Comparison of ENCODE assay signal across 23 mouse cellular contexts in the genomic region with DNA sequence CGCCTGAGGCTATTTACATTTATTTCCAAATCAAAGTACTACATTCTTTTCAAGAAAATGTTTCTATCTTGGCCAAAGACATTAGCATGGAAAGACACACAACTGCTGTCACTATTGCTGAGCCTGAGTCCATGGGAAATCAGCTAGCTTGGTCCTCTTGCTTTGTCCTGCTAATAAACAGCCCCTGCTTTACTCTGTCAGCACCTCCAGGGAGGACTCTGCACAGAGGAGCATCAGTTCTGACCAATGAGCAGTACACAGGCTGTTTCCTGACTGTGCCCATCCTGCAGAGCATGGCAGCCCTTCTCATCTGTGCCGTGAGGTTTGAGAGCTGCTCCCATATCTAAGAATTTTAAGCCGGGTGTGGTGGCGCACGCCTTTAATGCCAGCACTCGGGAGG. TPM values are rescaled to one million over a fixed set of nuclear protein-coding genes. Genes with fewer than 3 reads are reported as not detected.
DNase-seq lines count a peak whose midpoint lies in the region; ATAC-seq and TF ChIP-seq lines count a peak whose summit lies in the region.
"Had no signal": no experiment of that assay in that cellular context is flagged by ENCODE, and none has a peak within 500 bp of the region (broad histone marks: within the 10 kb centered on the region; RNA-seq: fewer than 3 reads in every experiment).

No protein-coding gene starts in this region.

- peaks cover 7% of the 10 kb centered on the region; the same call in 1 of the 2 replicates for H3K4me1 ChIP-seq in forebrain, embryonic 11.5 days (replicated peaks; ENCODE audit: control insufficient read depth, insufficient read depth, low read length)
- H3K4me1 ChIP-seq in forebrain, embryonic 10.5 days, result peaks cover 12% of the 10 kb centered on the region
- H3K4me1 ChIP-seq in forebrain, embryonic 15.5 days, result peaks cover 6% of the 10 kb centered on the region; the same call in 1 of the 2 replicates
- H3K4me1 ChIP-seq in forebrain, postnatal 0 days (ENCODE audit: insufficient read depth), result no peaks in the 10 kb centered on the region
- H3K4me1 ChIP-seq: embryonic facial prominence, embryonic 12.5 days; embryonic facial prominence, embryonic 15.5 days; hindbrain, embryonic 12.5 days; hindbrain, embryonic 15.5 days had no signal

- TF ChIP-seq CTCF in forebrain, postnatal 0 days (IDR thresholded peaks at IDR 0.05; ENCODE audit: low read depth), result no peak

- H3K4me3 ChIP-seq in forebrain, embryonic 11.5 days (ENCODE audit: low read depth, low read length), result no peak overlapping the region
- H3K4me3 ChIP-seq in forebrain, embryonic 10.5 days, result no peak overlapping the region
- H3K4me3 ChIP-seq in forebrain, embryonic 15.5 days, result no peak overlapping the region
- no peak overlapping the region for H3K4me3 ChIP-seq in forebrain, postnatal 0 days (ENCODE audit: low read depth, low read length)
- H3K4me3 ChIP-seq: embryonic facial prominence, embryonic 12.5 days; embryonic facial prominence, embryonic 15.5 days; hindbrain, embryonic 12.5 days; hindbrain, embryonic 15.5 days had no signal

- no peak overlapping the region for H3K27ac ChIP-seq in forebrain, embryonic 11.5 days (ENCODE audit: low read depth, low read length)
- no peak overlapping the region for H3K27ac ChIP-seq in forebrain, embryonic 10.5 days
- H3K27ac ChIP-seq in forebrain, embryonic 15.5 days (replicated peaks), result no peak overlapping the region
- H3K27ac ChIP-seq in forebrain, postnatal 0 days (ENCODE audit: low read depth, low read length), result no peak overlapping the region
- H3K27ac ChIP-seq: embryonic facial prominence, embryonic 12.5 days; embryonic facial prominence, embryonic 15.5 days; hindbrain, embryonic 12.5 days; hindbrain, embryonic 15.5 days had no signal

- WGBS in forebrain, embryonic 11.5 days, result 80% methylated on average over 6 of the region's 6 CpGs
- WGBS in forebrain, embryonic 10.5 days, result 92% methylated on average over 6 of the region's 6 CpGs
- 74% methylated on average over 6 of the region's 6 CpGs for WGBS in forebrain, embryonic 15.5 days
- 66% methylated on average over 6 of the region's 6 CpGs for WGBS in forebrain, postnatal 0 days

- peak; percentile 63; the same call in 1 of the 2 replicates for ATAC-seq in forebrain, embryonic 11.5 days (replicated peaks; ENCODE audit: low FRiP score)
- 0 out of 2 replicates have a peak, but pooled peaks have one; percentile 32 for ATAC-seq in forebrain, embryonic 15.5 days (replicated peaks)
- ATAC-seq in forebrain, postnatal 0 days, result no peak
- ATAC-seq: activated CD4-positive, CD25-positive, alpha-beta regulatory T cell, adult 4 months; intestine, postnatal 0 days; Patski had no signal

- H3K36me3 ChIP-seq in forebrain, embryonic 11.5 days (ENCODE audit: control insufficient read depth, insufficient read depth, low read length), result no peaks in the 10 kb centered on the region
- H3K36me3 ChIP-seq in forebrain, embryonic 10.5 days (replicated peaks), result no peaks in the 10 kb centered on the region
- no peaks in the 10 kb centered on the region for H3K36me3 ChIP-seq in forebrain, embryonic 15.5 days
- no peaks in the 10 kb centered on the region for H3K36me3 ChIP-seq in forebrain, postnatal 0 days (ENCODE audit: insufficient read depth)
- H3K36me3 ChIP-seq: embryonic facial prominence, embryonic 12.5 days; embryonic facial prominence, embryonic 15.5 days; hindbrain, embryonic 12.5 days; hindbrain, embryonic 15.5 days had no signal

- no peak for DNase-seq in forebrain, embryonic 11.5 days (ENCODE audit: low spot score)
- DNase-seq in forebrain, embryonic 10.5 days (ENCODE audit: extremely low spot score, low spot score), result no peak
- DNase-seq in forebrain, postnatal 0 days, result no peak
- peak; percentile 9 for DNase-seq in ZHBTc4 (ENCODE audit: low read depth, low spot score)
- no peak for DNase-seq in embryo, embryonic 9.5 days (ENCODE audit: extremely low spot score)
- DNase-seq: adrenal gland, adult 8-10 months; adrenal gland, postnatal 25 days; cerebellum, adult 18-20 months; cerebellum, adult 9-10 months; cerebellum, postnatal 14 days; gastrocnemius, postnatal 10 days; heart, adult 11 months; kidney, adult 2 months had no signal

- no peaks in the 10 kb centered on the region for H3K27me3 ChIP-seq in forebrain, embryonic 11.5 days (ENCODE audit: control insufficient read depth, insufficient read depth, low read length)
- H3K27me3 ChIP-seq in forebrain, embryonic 10.5 days (ENCODE audit: poor library complexity, severe bottlenecking), result no peaks in the 10 kb centered on the region
- H3K27me3 ChIP-seq in forebrain, embryonic 15.5 days, result no peaks in the 10 kb centered on the region
- H3K27me3 ChIP-seq in forebrain, postnatal 0 days (ENCODE audit: insufficient read depth, low read length), result no peaks in the 10 kb centered on the region
- H3K27me3 ChIP-seq: embryonic facial prominence, embryonic 12.5 days; embryonic facial prominence, embryonic 15.5 days; hindbrain, embryonic 12.5 days; hindbrain, embryonic 15.5 days; Patski had no signal

- H3K4me2 ChIP-seq in forebrain, embryonic 11.5 days (ENCODE audit: low read depth, low read length, severe bottlenecking), result no peak overlapping the region
- H3K4me2 ChIP-seq in forebrain, embryonic 15.5 days (replicated peaks), result no peak overlapping the region
- no peak overlapping the region for H3K4me2 ChIP-seq in forebrain, postnatal 0 days (ENCODE audit: low read depth)
- H3K4me2 ChIP-seq: embryonic facial prominence, embryonic 12.5 days; embryonic facial prominence, embryonic 15.5 days; heart, embryonic 11.5 days; hindbrain, embryonic 12.5 days; hindbrain, embryonic 15.5 days had no signal

- no peaks in the 10 kb centered on the region for H3K9me3 ChIP-seq in forebrain, embryonic 11.5 days (ENCODE audit: control insufficient read depth, low read length)
- H3K9me3 ChIP-seq in forebrain, embryonic 10.5 days, result no peaks in the 10 kb centered on the region
- no peaks in the 10 kb centered on the region for H3K9me3 ChIP-seq in forebrain, embryonic 15.5 days
- H3K9me3 ChIP-seq in forebrain, postnatal 0 days (ENCODE audit: low read length), result no peaks in the 10 kb centered on the region
- H3K9me3 ChIP-seq: embryonic facial prominence, embryonic 12.5 days; embryonic facial prominence, embryonic 15.5 days; G1E; hindbrain, embryonic 12.5 days; hindbrain, embryonic 15.5 days had no signal

- no peak overlapping the region for H3K9ac ChIP-seq in forebrain, embryonic 11.5 days (ENCODE audit: low read length)
- no peak overlapping the region for H3K9ac ChIP-seq in forebrain, embryonic 15.5 days (replicated peaks)
- no peak overlapping the region for H3K9ac ChIP-seq in forebrain, postnatal 0 days
- H3K9ac ChIP-seq: embryonic facial prominence, embryonic 12.5 days; embryonic facial prominence, embryonic 15.5 days; hindbrain, embryonic 12.5 days; hindbrain, embryonic 15.5 days had no signal

RNA-seq across cellular contexts. Expression of gene Yars2, which starts 29.0 kb away (rescaled TPM):
- polyA plus RNA-seq in forebrain, embryonic 11.5 days (2014; fragmentation: Nextera tagmentation; extraction: Ambion mirVana), result 44.1 and 44.3 TPM in 2 replicates
- 47.8 and 49.5 TPM in 2 replicates for polyA plus RNA-seq in forebrain, embryonic 10.5 days (2016; fragmentation: Nextera tagmentation; extraction: Ambion mirVana)
- polyA plus RNA-seq in forebrain, embryonic 15.5 days (2015; fragmentation: Nextera tagmentation; extraction: Ambion mirVana), result 26.7 and 28.0 TPM in 2 replicates
- total RNA-seq in forebrain, postnatal 0 days (2014; rRNA removed), result 33.1 and 34.5 TPM in 2 replicates
- polyA plus RNA-seq in forebrain, postnatal 0 days (2015; fragmentation: Nextera tagmentation; extraction: Ambion mirVana), result 26.3 and 28.1 TPM in 2 replicates
